Mouse (Mus musculus): ENCODE results near the gene Gdf9. TPM values are rescaled to one million over a fixed set of nuclear protein-coding genes. Genes with fewer than 3 reads are reported as not detected.

Gene Gdf9
- total RNA-seq, 2 experiments from 2014 or later, result 0.14 to 0.32 TPM

DNA sequence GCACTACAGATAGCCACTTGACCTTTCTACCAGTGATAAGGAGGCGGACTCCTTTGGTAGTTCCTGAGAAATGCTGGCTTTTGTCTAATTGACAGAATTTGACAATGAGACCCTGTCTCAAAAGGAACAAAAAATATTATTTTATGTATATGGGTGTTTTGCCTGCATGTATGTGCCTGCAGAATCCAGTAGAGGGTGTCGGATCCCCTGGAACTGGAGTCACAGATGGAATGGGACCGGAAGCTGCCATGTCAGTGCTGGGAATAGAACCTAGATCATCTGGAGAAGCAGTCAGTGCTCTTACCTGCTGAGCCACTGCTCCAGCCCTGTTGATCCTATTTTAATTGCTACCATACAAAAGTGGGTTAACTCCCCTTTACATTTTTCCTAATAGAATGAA is 41.9 kb downstream of the Gdf9 start:
- DNase-seq, result no peak
- intact Hi-C loops (cut with DNase I), result loop anchor here (5.0 kb wide), 1 partner anchor 95 kb away; the partner anchor contains the start of gene Kif3a

DNA sequence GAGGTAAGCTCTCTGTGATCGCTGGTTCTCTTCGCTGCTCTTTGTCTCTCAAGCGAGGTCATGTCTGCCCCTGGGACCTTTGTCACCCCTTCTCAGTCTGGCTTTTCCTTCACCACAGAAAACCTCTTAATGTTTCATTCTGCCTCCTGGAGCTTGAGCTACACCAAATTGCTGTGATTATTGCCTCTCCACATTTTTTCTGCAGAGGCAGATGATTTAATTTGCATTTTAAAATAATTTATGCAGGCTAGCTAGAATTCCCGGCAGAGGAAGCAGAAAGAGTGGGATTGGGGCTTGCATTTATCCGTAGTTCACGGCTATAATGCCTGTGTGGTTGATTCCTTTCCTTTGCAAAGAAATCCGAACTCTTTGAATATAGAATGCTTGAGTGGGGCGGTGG is 44.8 kb downstream of the Gdf9 start:
- DNase-seq, result no peak
- intact Hi-C loops (cut with DNase I), result no loop called here

GRCm38 (mm10) chr11:53477833-53478232 is 47.0 kb downstream of the Gdf9 start:
- intact Hi-C loops (cut with DNase I), result no loop called here
- no peak for DNase-seq

DNA sequence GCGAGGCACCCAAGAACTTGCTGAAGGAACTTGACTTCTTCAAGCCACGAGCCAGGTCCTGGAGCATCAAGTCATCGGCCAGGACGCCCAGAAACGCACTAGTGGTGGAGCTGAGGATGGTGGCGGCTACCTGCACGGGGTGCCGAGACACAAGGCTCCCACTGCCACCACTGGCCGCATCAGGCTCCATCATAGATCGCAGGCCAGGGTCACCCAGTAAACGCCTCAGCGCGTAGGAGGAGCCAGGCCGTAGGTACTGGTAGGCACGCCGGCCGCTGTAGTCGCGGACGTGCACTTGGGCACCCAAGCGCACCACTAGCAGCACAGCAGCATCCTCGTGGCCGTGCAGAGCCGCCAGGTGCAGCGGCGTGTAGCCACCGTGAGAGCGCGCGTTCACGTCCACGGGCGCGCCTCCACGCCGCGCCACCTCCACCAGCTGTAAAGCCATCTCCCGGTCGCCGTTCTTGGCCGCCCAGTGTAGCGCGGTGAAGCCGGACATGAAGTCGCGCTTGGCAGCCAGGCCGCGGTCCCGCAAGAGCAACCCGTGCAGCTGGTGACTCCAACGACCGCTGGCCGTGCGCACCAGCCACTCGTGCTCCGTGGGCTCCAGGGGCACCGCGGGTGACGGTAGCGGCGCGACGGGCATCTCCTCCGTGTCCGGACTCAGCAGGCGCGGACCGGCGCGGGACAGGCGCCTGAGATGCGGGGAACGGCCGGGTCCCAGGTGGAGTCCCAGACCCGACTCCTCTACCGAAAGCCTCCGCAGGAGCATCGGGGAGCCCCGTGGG is 47.8 kb downstream of the Gdf9 start:
- intact Hi-C loops (cut with DNase I), result no loop called here
- DNase-seq, result no peak

GRCm38 (mm10) chr11:53479171-53479782 is 48.5 kb downstream of the Gdf9 start:
- intact Hi-C loops (cut with DNase I), result no loop called here
- DNase-seq, result no peak

DNA sequence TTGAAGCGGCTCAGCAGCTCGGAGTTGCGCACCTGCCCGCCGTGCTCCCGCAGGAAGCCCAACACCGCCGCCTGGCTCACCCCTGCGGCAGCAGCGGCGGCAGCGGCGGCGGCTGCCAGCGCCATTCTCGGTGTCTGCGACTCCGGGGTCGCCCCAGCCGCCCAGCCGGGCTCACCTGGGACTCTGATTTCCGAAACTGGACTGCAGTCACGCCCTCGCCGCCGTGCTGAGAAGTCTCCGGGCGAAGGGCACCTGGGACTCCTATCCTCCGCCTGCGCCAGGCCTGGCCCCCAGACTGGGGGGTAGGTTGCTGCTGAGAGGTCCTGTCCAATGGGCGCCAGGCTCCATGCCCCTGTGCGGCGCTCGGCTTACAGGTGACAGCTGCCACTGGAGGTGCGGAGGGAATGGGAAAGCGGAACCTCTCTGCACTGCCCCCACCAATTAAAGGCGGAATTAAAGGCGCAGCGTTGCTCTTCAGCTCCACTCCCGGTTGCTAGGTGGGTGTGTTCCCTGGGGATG is 49.0 kb downstream of the Gdf9 start, which contains the start of the genes Gm9945 and Sowaha:
Gene Gm9945 (plus strand): TSS at position 384 of the 519 bp plus-strand sequence.
Gene Sowaha (minus strand): TSS at position 492 of the 519 bp plus-strand sequence.
- intact Hi-C loops (cut with DNase I), result no loop called here
- no peak for DNase-seq

GRCm38 (mm10) chr11:53481088-53481730 is 50.4 kb downstream of the Gdf9 start:
- no peak for DNase-seq
- intact Hi-C loops (cut with DNase I), result no loop called here

DNA sequence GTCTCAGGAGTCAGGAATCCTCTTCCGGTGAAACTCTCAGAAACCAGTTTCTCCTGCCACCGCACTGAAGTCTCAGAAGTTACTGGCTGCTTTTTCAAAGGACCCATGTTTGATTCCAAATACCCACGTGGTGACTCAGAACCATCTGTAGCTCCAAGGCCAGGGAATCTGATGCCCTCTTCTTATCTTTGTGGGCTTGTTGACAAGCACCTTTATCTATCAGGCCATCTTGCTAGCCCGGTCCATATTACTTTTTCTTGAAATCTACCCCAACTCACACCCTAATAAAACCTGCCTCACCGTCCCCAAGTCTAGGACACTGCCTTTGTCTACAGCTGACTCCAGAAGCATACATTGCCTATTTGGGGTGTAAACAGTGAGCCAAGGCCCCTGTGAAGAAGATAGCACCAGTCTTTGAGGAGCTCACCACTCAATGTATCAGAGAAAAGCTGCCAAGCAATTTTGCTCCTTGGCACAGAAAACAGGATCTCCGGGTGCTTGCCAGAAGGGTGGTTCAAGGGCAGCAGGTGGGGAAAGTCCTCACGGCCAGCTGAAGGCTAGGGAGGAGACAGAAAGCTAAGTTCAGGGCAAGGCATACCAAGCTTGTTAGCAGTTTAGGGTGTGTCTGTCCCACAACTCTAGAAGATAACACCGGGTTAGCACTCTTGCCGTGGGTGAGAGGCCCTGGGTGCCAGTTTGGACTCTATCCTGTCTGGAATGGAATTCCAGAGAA is 52.5 kb downstream of the Gdf9 start:
- DNase-seq, result no peak
- intact Hi-C loops (cut with DNase I), result no loop called here

DNA sequence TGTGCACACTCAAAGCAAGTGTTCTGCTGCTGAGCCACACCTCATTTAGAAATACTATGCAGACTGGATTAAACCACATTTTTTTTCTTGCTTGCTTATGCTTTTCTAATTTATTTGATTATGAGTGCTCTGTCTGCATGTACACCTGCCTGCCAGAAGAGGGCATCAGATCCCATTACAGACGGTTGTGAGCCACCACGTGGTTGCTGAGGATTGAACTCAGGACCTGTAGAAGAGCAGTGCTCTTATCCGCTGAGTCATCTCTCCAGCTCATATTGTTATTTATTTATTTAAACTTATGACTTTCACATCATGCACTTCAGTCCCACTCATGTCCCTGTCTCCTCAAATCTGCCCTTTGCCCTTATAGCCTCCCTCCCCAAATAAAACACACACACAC is 54.9 kb downstream of the Gdf9 start:
- intact Hi-C loops (cut with DNase I), result no loop called here
- no peak for DNase-seq

GRCm38 (mm10) chr11:53486351-53486750 is 55.5 kb downstream of the Gdf9 start:
- DNase-seq, result no peak
- intact Hi-C loops (cut with DNase I), result no loop called here

- intact Hi-C loops (cut with DNase I), result no loop called here
- DNase-seq, result no peak
Observed at GRCm38 (mm10) chr11:53486822-53487594, 56.2 kb downstream of the Gdf9 start.

Small RNA genes lying within 50 kb of the gene (microRNA-seq; reads per million reads assigned to microRNA genes)
- 0 reads per million in 2 experiments for gene Mir6920

Other genes with a start within 250 kb of the Gdf9 start
- gene Hspa4, start 130.6 kb upstream of the Gdf9 start, total RNA-seq (2021), result 100 to 1,000 TPM; 128 to 136 TPM
- gene Zcchc10, start 106.3 kb upstream of the Gdf9 start, total RNA-seq (2021), result 1 to 10 TPM; 7.5 to 8.1 TPM
- gene Aff4, start 80.2 kb upstream of the Gdf9 start, total RNA-seq (2021), result 100 to 1,000 TPM; 127 to 129 TPM
- not detected for gene Leap2, start 7.9 kb upstream of the Gdf9 start, total RNA-seq (2021)
- 1,000 to 10,000 TPM; 2,089 to 2,111 TPM for gene Uqcrq, start 192 bp upstream of the Gdf9 start, total RNA-seq (2021)
- gene Gm10447, start 26.1 kb downstream of the Gdf9 start, total RNA-seq (2021), result under 1 TPM in 1 of 2 experiments, not detected in 1; 0.10 TPM
- gene Shroom1, start 26.2 kb downstream of the Gdf9 start, total RNA-seq (2021), result under 1 TPM; 0.55 to 0.69 TPM
- not detected for gene Gm9837, start 39.5 kb downstream of the Gdf9 start, total RNA-seq (2021)
- not detected for gene Gm9945, start 49.1 kb downstream of the Gdf9 start, total RNA-seq (2021)
- under 1 TPM; 0.10 TPM for gene Sowaha, start 49.3 kb downstream of the Gdf9 start, total RNA-seq (2021)
- 10 to 100 TPM; 62.5 to 62.7 TPM for gene Sept8, start 88.2 kb downstream of the Gdf9 start, total RNA-seq (2021)
- 10 to 100 TPM; 12.3 to 14.4 TPM for gene Kif3a, start 136.4 kb downstream of the Gdf9 start, total RNA-seq (2021)
- not detected for gene Il4, start 187.6 kb downstream of the Gdf9 start, total RNA-seq (2021)
- not detected for gene Il13, start 203.7 kb downstream of the Gdf9 start, total RNA-seq (2021)